Mouse (Mus musculus): Measurements from ENCODE around the gene Styxl1. TPM values are rescaled to one million over a fixed set of nuclear protein-coding genes. Genes with fewer than 3 reads are reported as not detected.
A peak's percentile ranks its signal among the peaks of the same experiment; 100 is the strongest.

Gene Styxl1
- polyA plus RNA-seq, 1 experiment from 2014 or later: 0.63 TPM

DNA sequence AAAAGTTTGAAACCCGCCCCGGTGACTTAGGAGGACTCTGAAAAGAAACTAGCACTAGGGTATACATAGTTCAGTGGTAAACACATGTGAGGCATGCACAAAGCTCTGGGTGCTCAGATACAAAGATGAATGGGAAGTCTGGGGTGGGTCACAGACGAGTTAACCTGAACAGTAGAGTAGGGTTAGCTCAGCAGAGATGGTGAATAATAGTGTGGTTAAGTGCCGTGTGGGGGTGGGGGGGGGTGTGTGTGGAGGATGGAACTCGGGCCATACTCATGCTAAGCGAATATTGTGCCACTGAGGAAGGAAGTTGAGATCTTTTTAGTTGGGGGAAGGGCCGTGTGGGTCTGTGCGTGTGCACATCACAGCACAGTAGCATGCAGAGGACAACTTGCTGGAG, 2.1 kb upstream of the Styxl1 start:
- H3K4me1 ChIP-seq (ENCODE audit: control insufficient read depth, insufficient read depth, low read length): peaks cover 18% of the 10 kb centered on the region
- H3K4me2 ChIP-seq (ENCODE audit: low read length): peak overlapping the region; percentile 66; the same call in 1 of the 2 replicates
- 78% methylated on average over 8 of the region's 8 CpGs for WGBS
- H3K4me3 ChIP-seq (replicated peaks; ENCODE audit: low read depth, low read length): no peak overlapping the region
- no peak for ATAC-seq (ENCODE audit: low FRiP score, low TSS enrichment)
- H3K36me3 ChIP-seq (ENCODE audit: control insufficient read depth, insufficient read depth, low read length): peaks cover 36% of the 10 kb centered on the region
- no peak overlapping the region for H3K9ac ChIP-seq (replicated peaks; ENCODE audit: low read length)
- no peak for DNase-seq
- H3K27me3 ChIP-seq (ENCODE audit: control insufficient read depth, insufficient read depth, low read length): no peaks in the 10 kb centered on the region
- no peaks in the 10 kb centered on the region for H3K9me3 ChIP-seq (ENCODE audit: control insufficient read depth, low read length)
- no peak overlapping the region for H3K27ac ChIP-seq (replicated peaks; ENCODE audit: low read depth, low read length)

DNA sequence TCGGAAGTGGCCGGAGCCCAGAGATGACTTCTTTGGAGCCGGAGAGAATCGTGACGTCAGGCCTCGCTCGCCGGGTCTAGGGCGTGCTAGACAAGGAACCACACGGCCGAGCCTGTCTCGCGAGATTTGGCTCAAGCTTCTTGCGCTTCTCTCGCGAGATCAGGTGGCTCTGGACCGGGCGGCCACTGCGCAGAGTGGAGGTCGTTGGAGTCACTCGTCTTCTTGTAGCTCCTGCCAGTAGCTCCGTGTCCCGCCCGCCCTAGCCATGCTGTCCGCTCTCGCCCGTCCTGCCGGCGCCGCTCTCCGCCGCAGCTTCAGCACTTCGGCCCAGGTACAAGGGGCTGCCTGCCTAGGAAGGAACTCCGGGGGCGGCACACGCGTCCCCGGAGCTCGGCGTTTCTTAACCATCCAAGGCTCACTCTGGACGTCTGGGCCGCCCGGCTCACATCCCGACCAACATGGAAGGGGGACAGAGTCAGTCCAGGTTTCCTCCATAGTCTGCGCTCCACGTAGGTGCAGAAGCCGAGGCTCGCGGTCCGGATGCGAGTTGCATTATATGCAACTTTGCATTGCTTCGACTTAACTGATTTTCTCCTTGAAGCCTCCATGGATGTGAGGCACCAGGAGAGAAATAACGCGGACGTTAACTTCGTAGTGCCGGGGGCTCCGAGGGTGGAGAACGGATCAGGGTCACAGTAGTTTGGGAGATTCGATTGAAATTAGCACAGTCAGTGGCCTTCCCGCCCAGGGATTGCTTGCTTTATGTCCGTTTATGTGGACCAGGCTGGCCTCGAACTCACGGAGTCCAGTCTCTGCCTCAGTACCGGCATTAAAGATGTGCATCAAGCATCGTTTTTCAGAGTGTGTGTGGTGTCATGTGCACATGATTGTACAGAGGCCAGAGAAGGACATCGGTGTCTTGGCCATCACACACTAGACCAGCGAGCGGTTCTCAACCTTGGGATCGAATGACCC, 573 bp upstream of the Styxl1 start, which contains the start of gene Mdh2:
Gene Mdh2 (plus strand): TSS at position 10 of the 975 bp plus-strand sequence.
- Histone ChIP-seq H3K36me3 (ENCODE audit: control insufficient read depth, insufficient read depth, low read length) (peaks cover 20% of the 10 kb centered on the region), H3K27ac (replicated peaks; ENCODE audit: low read depth, low read length) (peak within 1 kb of the TSS; percentile 93), H3K9ac (replicated peaks; ENCODE audit: low read length) (peak within 1 kb of the TSS; percentile 93), H3K4me3 (replicated peaks; ENCODE audit: low read depth, low read length) (peak within 1 kb of the TSS; percentile 83), H3K9me3 (ENCODE audit: control insufficient read depth, low read length) (no peaks in the 10 kb centered on the region), H3K4me2 (ENCODE audit: low read length) (peak within 1 kb of the TSS; percentile 76), H3K27me3 (ENCODE audit: control insufficient read depth, insufficient read depth, low read length) (no peaks in the 10 kb centered on the region), H3K4me1 (ENCODE audit: control insufficient read depth, insufficient read depth, low read length) (peaks cover 18% of the 10 kb centered on the region)
- WGBS: 1% methylated on average over 70 of the region's 70 CpGs
- ATAC-seq (ENCODE audit: low FRiP score, low TSS enrichment) (peak; percentile 97), DNase-seq (peak; percentile 100)

DNA sequence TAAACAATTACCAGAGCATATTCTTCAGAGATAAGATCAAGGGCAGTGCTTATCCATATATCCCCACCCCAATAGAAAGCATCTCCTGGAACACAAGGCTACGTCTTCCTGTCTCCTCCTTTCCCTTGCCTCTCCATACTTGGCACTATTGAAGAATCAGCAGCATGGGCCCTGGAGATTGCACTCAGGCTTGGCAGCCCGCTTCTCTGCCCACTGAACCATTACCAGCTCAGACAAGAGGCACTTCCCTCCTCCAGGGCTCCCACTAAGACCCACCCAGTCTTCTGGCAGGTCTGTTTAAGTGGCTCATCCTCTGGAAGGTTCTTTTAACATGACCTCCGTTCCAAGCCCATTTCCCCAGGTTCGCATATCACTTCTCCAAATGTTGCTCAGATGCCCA, 1.6 kb downstream of the Styxl1 start:
- ATAC-seq (ENCODE audit: low FRiP score, low TSS enrichment) (no peak), DNase-seq (no peak)
- peaks cover 18% of the 10 kb centered on the region for H3K4me1 ChIP-seq (ENCODE audit: control insufficient read depth, insufficient read depth, low read length)
- H3K27me3 ChIP-seq (ENCODE audit: control insufficient read depth, insufficient read depth, low read length): no peaks in the 10 kb centered on the region
- no peaks in the 10 kb centered on the region for H3K9me3 ChIP-seq (ENCODE audit: control insufficient read depth, low read length)
- no peak overlapping the region for H3K4me3 ChIP-seq (replicated peaks; ENCODE audit: low read depth, low read length)
- H3K4me2 ChIP-seq (ENCODE audit: low read length): no peak overlapping the region
- H3K36me3 ChIP-seq (ENCODE audit: control insufficient read depth, insufficient read depth, low read length): peaks cover under 1% of the 10 kb centered on the region
- WGBS: 68% methylated on average over 4 of the region's 4 CpGs
- H3K9ac ChIP-seq (replicated peaks; ENCODE audit: low read length): no peak overlapping the region
- no peak overlapping the region for H3K27ac ChIP-seq (replicated peaks; ENCODE audit: low read depth, low read length)

DNA sequence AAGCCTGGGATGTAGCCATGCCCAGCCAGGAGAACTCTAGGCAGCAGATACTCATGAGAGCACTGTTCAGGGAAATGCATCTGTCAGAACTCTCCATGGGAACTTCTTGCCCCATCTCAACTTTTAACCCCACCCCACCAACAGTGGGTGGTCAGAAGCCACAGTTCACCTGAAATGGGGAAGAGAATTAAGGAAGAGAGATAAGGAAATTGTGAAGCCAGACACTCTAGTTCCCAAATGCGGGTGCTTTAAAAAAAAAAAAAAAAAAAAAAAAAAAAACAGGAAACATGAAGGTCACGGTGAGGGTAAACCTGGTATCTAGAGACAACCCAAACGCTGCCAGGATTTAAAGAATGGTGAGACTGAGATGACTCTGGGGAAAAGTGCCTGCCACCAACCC, 5.7 kb downstream of the Styxl1 start:
- Histone ChIP-seq H3K4me1 (ENCODE audit: control insufficient read depth, insufficient read depth, low read length) (peaks cover 4% of the 10 kb centered on the region; the same call in 1 of the 2 replicates), H3K9ac (replicated peaks; ENCODE audit: low read length) (no peak overlapping the region), H3K27ac (replicated peaks; ENCODE audit: low read depth, low read length) (no peak overlapping the region), H3K27me3 (ENCODE audit: control insufficient read depth, insufficient read depth, low read length) (no peaks in the 10 kb centered on the region), H3K4me3 (replicated peaks; ENCODE audit: low read depth, low read length) (no peak overlapping the region), H3K9me3 (ENCODE audit: control insufficient read depth, low read length) (no peaks in the 10 kb centered on the region), H3K36me3 (ENCODE audit: control insufficient read depth, insufficient read depth, low read length) (no peaks in the 10 kb centered on the region), H3K4me2 (ENCODE audit: low read length) (no peak overlapping the region)
- ATAC-seq (ENCODE audit: low FRiP score, low TSS enrichment): no peak
- WGBS: 68% methylated on average over 3 of the region's 3 CpGs
- DNase-seq: no peak

DNA sequence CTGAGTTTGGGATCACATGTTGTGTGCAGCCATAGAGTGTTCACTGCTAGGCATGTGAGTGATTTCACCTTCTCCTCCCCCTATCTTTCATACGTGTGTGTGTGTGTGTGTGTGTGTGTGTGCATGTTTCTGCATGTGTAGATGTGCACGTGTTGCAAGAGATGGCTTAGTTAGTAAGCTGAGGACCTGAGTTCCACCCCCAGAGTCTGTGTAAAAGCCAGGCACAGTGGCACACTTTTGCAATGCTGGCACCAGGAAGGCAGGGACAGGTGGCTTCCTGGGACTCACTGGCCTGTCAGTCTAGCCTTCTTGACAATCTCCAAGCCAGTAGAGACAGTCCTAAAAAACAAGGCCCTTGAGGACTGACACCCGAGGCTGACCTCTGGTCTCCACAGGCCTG, 13.2 kb downstream of the Styxl1 start:
- Histone ChIP-seq H3K9me3 (ENCODE audit: control insufficient read depth, low read length) (no peaks in the 10 kb centered on the region), H3K27ac (replicated peaks; ENCODE audit: low read depth, low read length) (no peak overlapping the region), H3K36me3 (ENCODE audit: control insufficient read depth, insufficient read depth, low read length) (no peaks in the 10 kb centered on the region), H3K9ac (replicated peaks; ENCODE audit: low read length) (no peak overlapping the region), H3K4me1 (ENCODE audit: control insufficient read depth, insufficient read depth, low read length) (no peaks in the 10 kb centered on the region), H3K4me2 (ENCODE audit: low read length) (no peak overlapping the region), H3K27me3 (ENCODE audit: control insufficient read depth, insufficient read depth, low read length) (no peaks in the 10 kb centered on the region), H3K4me3 (replicated peaks; ENCODE audit: low read depth, low read length) (no peak overlapping the region)
- ATAC-seq (ENCODE audit: low FRiP score, low TSS enrichment) (no peak), DNase-seq (no peak)
- WGBS: 65% methylated on average over 3 of the region's 3 CpGs

DNA sequence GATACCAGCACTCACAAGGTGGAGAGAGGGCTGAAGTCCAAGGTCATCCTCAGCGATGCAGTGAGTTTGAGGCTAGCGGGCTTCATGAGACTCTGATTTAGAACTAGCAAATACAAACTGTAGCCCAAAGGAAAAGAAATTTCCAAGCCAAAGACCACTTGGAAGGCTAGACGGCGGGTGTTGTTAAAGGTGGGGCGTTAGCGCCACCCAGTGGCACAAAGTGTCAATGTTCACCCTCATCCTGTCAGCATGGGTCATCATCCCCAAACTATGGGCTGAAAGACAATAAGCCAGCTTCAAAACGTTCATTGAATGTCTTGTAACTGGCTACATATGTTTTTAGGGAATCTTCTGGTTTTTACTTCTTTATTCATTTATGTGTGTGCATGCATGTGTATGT, 14.7 kb downstream of the Styxl1 start:
- H3K27ac ChIP-seq (replicated peaks; ENCODE audit: low read depth, low read length): no peak overlapping the region
- ATAC-seq (ENCODE audit: low FRiP score, low TSS enrichment): no peak
- 5% methylated on average over 7 of the region's 7 CpGs for WGBS

DNA sequence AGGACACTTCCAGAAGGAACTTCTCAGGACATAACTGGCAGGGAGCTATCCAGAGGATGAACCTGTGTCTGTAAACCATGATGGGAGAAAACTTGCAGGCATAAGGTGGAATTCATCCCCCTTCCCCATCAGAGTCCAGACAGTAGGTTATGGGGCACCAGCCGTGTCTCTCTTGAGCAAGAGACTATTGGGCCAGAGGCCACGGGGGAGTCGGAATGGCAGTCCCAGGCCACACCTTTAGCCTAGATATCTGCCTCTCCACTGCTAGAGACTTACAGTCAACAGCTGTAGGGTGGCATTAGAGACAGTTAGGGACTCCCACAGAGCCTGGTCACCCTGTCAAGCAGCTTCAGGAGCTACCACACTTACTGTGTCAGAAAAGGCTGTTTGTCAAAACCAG, 16.3 kb downstream of the Styxl1 start:
- WGBS: 86% methylated on average over 3 of the region's 3 CpGs
- DNase-seq (no peak), ATAC-seq (ENCODE audit: low FRiP score, low TSS enrichment) (no peak)
- no peaks in the 10 kb centered on the region for H3K36me3 ChIP-seq (ENCODE audit: control insufficient read depth, insufficient read depth, low read length)
- H3K4me1 ChIP-seq (ENCODE audit: control insufficient read depth, insufficient read depth, low read length): no peaks in the 10 kb centered on the region
- no peak overlapping the region for H3K27ac ChIP-seq (replicated peaks; ENCODE audit: low read depth, low read length)
- H3K27me3 ChIP-seq (ENCODE audit: control insufficient read depth, insufficient read depth, low read length): no peaks in the 10 kb centered on the region
- no peak overlapping the region for H3K9ac ChIP-seq (replicated peaks; ENCODE audit: low read length)
- no peak overlapping the region for H3K4me3 ChIP-seq (replicated peaks; ENCODE audit: low read depth, low read length)
- H3K9me3 ChIP-seq (ENCODE audit: control insufficient read depth, low read length): no peaks in the 10 kb centered on the region
- no peak overlapping the region for H3K4me2 ChIP-seq (ENCODE audit: low read length)

More for the DNA sequence above, 14.7 kb downstream of the Styxl1 start:
- Histone ChIP-seq H3K4me2 (ENCODE audit: low read length) (no peak overlapping the region), H3K27me3 (ENCODE audit: control insufficient read depth, insufficient read depth, low read length) (no peaks in the 10 kb centered on the region), H3K4me3 (replicated peaks; ENCODE audit: low read depth, low read length) (no peak overlapping the region), H3K4me1 (ENCODE audit: control insufficient read depth, insufficient read depth, low read length) (no peaks in the 10 kb centered on the region), H3K36me3 (ENCODE audit: control insufficient read depth, insufficient read depth, low read length) (no peaks in the 10 kb centered on the region), H3K9ac (replicated peaks; ENCODE audit: low read length) (no peak overlapping the region), H3K9me3 (ENCODE audit: control insufficient read depth, low read length) (no peaks in the 10 kb centered on the region)
- DNase-seq: peak; percentile 93

DNA sequence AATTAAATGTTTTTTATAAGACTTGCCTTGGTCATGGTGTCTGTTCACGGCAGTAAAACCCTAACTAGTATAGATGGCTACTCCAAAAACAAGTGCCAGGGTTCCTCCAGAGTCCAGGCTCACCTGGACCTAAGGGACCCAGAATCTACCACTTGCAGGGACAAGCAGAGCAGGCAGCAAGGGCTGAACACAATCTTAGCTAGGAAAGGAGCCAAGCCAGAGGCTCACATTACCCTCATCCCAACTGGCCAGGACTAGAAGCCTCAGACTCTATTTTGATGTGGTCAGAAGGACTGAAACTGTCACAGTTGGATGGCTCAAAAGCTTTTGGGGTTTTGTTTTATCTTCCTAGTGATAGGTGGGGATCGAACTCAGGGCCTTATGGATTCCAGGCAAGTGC, 26.6 kb downstream of the Styxl1 start:
- no peak overlapping the region for H3K4me3 ChIP-seq (replicated peaks; ENCODE audit: low read depth, low read length)
- ATAC-seq (ENCODE audit: low FRiP score, low TSS enrichment) (no peak), DNase-seq (no peak)
- H3K4me2 ChIP-seq (ENCODE audit: low read length): no peak overlapping the region
- H3K9ac ChIP-seq (replicated peaks; ENCODE audit: low read length): no peak overlapping the region
- H3K36me3 ChIP-seq (ENCODE audit: control insufficient read depth, insufficient read depth, low read length): no peaks in the 10 kb centered on the region
- H3K9me3 ChIP-seq (ENCODE audit: control insufficient read depth, low read length): peaks cover 6% of the 10 kb centered on the region; the same call in 1 of the 2 replicates
- WGBS: 72% methylated on average over 2 of the region's 2 CpGs
- H3K4me1 ChIP-seq (ENCODE audit: control insufficient read depth, insufficient read depth, low read length): no peaks in the 10 kb centered on the region
- no peak overlapping the region for H3K27ac ChIP-seq (replicated peaks; ENCODE audit: low read depth, low read length)
- H3K27me3 ChIP-seq (ENCODE audit: control insufficient read depth, insufficient read depth, low read length): no peaks in the 10 kb centered on the region

DNA sequence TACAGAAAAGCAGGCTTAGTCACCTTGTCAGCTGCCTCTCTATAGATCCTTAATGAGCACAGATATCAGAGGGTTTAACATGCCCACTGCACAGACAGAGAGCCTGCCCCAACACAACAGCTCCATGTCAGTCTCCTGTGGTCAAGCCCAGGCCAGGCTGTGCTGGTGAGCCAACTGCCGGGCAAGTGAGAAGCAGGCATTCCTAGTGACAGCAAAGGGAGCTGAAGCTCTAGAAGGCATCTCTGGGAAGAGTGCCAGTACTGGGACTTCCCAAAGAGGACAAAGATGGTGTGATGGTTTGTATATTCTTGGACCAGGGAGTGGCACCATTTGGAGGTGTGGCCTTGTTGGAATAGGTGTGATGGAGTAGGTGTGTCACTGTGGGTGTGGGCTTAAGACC, 27.1 kb downstream of the Styxl1 start:
- Histone ChIP-seq H3K4me1 (ENCODE audit: control insufficient read depth, insufficient read depth, low read length) (no peaks in the 10 kb centered on the region), H3K27me3 (ENCODE audit: control insufficient read depth, insufficient read depth, low read length) (no peaks in the 10 kb centered on the region), H3K9me3 (ENCODE audit: control insufficient read depth, low read length) (peaks cover 6% of the 10 kb centered on the region; the same call in 1 of the 2 replicates), H3K36me3 (ENCODE audit: control insufficient read depth, insufficient read depth, low read length) (no peaks in the 10 kb centered on the region), H3K9ac (replicated peaks; ENCODE audit: low read length) (no peak overlapping the region), H3K4me2 (ENCODE audit: low read length) (no peak overlapping the region), H3K27ac (replicated peaks; ENCODE audit: low read depth, low read length) (no peak overlapping the region), H3K4me3 (replicated peaks; ENCODE audit: low read depth, low read length) (no peak overlapping the region)
- no peak for DNase-seq
- no peak for ATAC-seq (ENCODE audit: low FRiP score, low TSS enrichment)
- WGBS: 88% methylated on average over 1 of the region's 1 CpGs
